Mouse (Mus musculus) midbrain, embryonic 16.5 days (tissue): ENCODE results near the gene Lsm14b. TPM values are rescaled to one million over a fixed set of nuclear protein-coding genes. Genes with fewer than 3 reads are reported as not detected.
A peak's percentile ranks its signal among the peaks of the same experiment; 100 is the strongest.

Source experiments
- ATAC-seq: fragments of 200-750 bp; cut with Nextera tagmentation; 2 replicates; pipeline ENCODE4 v1.8.0; 2017; ENCODE audit warnings: moderate TSS enrichment
- H3K27ac ChIP-seq: fragments of 300-500 bp; sonication (generic); 2 replicates; pipeline ENCODE4 v1.5.1; 2014; ENCODE audit warnings: mild to moderate bottlenecking, low read length, mixed read lengths
- H3K27me3 ChIP-seq: fragments of 300-500 bp; sonication (generic); 2 replicates; pipeline ENCODE4 v1.6.1; 2014; ENCODE audit warnings: low read depth, low read length, mixed read lengths; ENCODE audit not compliant: control insufficient read depth, insufficient read depth
- H3K36me3 ChIP-seq: fragments of 300-500 bp; sonication (generic); 2 replicates; pipeline ENCODE4 v1.6.1; 2014; ENCODE audit warnings: mild to moderate bottlenecking, low read length, moderate library complexity, mixed read lengths; ENCODE audit not compliant: control insufficient read depth, insufficient read depth
- H3K4me1 ChIP-seq: fragments of 300-500 bp; sonication (generic); 2 replicates; pipeline ENCODE4 v1.6.1; 2014; ENCODE audit warnings: mild to moderate bottlenecking, low read length, mixed read lengths; ENCODE audit not compliant: control insufficient read depth, insufficient read depth
- H3K4me2 ChIP-seq: fragments of 300-500 bp; sonication (generic); 2 replicates; pipeline ENCODE4 v1.6.1; 2014; ENCODE audit warnings: mild to moderate bottlenecking, low read length, mixed read lengths
- H3K4me3 ChIP-seq: fragments of 300-500 bp; sonication (generic); 2 replicates; pipeline ENCODE4 v1.5.1; 2014; ENCODE audit warnings: low read depth, mild to moderate bottlenecking, low read length, moderate library complexity, mixed read lengths
- H3K9ac ChIP-seq: fragments of 300-500 bp; sonication (generic); 2 replicates; pipeline ENCODE4 v1.6.1; 2014; ENCODE audit warnings: low read depth, low read length, mixed read lengths
- H3K9me3 ChIP-seq: fragments of 300-500 bp; sonication (generic); replicated peaks from 2 replicates; pipeline ENCODE4 v1.6.1; 2014; ENCODE audit warnings: mild to moderate bottlenecking, low read length, mixed read lengths; ENCODE audit not compliant: control insufficient read depth, poor library complexity, severe bottlenecking
- WGBS: fragments of 180-500 bp; shearing (Covaris S2); extraction: QIAGEN DNeasy Blood & Tissue Kit; methylation state at CpG from one replicate; pipeline ENCODE4 v1.1.7; 2014; 5-methylcytosine and 5-hydroxymethylcytosine counted together
- polyA plus RNA-seq: library from polyadenylated mRNA; unstranded; fragments of >200 nt; fragmentation: Nextera tagmentation; extraction: Ambion mirVana; gene quantifications from 2 replicates; pipeline ENCODE4 v1.2.1, GENCODE M21; 2015

Gene Lsm14b
- polyA plus RNA-seq, 1 experiment from 2014 or later = 21.0 TPM

DNA sequence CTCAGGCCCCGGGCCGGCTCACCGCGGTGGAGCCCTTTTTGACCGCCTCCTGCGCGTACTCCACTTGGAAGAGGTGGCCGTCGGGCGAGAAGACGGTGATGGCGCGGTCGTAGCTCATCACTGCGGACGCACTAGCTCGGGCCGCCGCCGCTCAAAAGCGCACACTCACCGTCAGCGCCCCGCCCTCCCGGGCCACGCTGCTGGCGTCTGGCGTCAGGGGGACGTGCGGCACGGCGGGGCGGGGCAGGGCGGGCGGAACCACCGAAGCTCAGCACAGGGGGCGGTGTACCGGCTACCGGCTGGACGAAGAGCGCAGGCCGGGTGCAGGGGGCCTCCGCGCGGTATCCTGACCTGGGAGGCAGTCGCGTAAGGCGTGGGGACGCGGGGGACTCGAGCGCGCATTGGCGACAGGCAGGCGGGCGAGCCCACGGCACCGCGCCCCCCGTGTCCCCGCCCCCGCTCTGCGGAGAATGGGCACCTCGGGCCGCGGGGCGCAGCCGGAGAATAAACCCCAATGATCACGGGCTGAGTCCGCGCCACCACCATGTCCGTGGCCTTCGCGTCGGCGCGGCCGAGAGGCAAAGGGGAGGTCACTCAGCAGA is 17.6 kb downstream of the Lsm14b start, which contains the start of the genes Psma7 and Ss18l1:
Psma7 (minus strand) TSS at position 178 of the 602 bp plus-strand sequence.
Ss18l1 (plus strand) TSS at position 254 of the 602 bp plus-strand sequence.
- ATAC-seq = peak; percentile 95
- H3K4me1 ChIP-seq = peaks cover 36% of the 10 kb centered on the region
- under 1% methylated on average over 78 of the region's 78 CpGs for whole genome bisulfite sequencing
- no peaks in the 10 kb centered on the region for H3K9me3 ChIP-seq
- H3K27me3 ChIP-seq = no peaks in the 10 kb centered on the region
- peak within 1 kb of the TSS; percentile 98 for H3K27ac ChIP-seq
- H3K4me3 ChIP-seq = peak within 1 kb of the TSS; percentile 97
- peak within 1 kb of the TSS; percentile 89 for H3K4me2 ChIP-seq
- H3K36me3 ChIP-seq = peaks cover 12% of the 10 kb centered on the region
- H3K9ac ChIP-seq = peak within 1 kb of the TSS; percentile 92

- Histone ChIP-seq H3K4me3 (peak overlapping the region; percentile 97), H3K27me3 (no peaks in the 10 kb centered on the region), H3K4me1 (peaks cover 36% of the 10 kb centered on the region), H3K27ac (peak overlapping the region; percentile 98), H3K4me2 (peak overlapping the region; percentile 86), H3K36me3 (peaks cover 7% of the 10 kb centered on the region), H3K9ac (peak overlapping the region; percentile 92), H3K9me3 (no peaks in the 10 kb centered on the region)
- peak; percentile 68 for ATAC-seq
- WGBS = under 1% methylated on average over 51 of the region's 66 CpGs
Observed at GRCm38 (mm10) chr2:180042858-180043515, 18.2 kb downstream of the Lsm14b start.

GRCm38 (mm10) chr2:180045283-180045682 is 20.5 kb downstream of the Lsm14b start:
- H3K9me3 ChIP-seq = no peaks in the 10 kb centered on the region
- H3K9ac ChIP-seq = no peak overlapping the region
- H3K27ac ChIP-seq = no peak overlapping the region
- 49% methylated on average over 4 of the region's 4 CpGs for WGBS
- H3K4me3 ChIP-seq = no peak overlapping the region
- no peak for ATAC-seq
- H3K27me3 ChIP-seq = no peaks in the 10 kb centered on the region
- H3K4me1 ChIP-seq = peaks cover 36% of the 10 kb centered on the region
- H3K4me2 ChIP-seq = no peak overlapping the region
- no peaks in the 10 kb centered on the region for H3K36me3 ChIP-seq

- H3K4me1 ChIP-seq = peaks cover 24% of the 10 kb centered on the region
- no peak overlapping the region for H3K4me2 ChIP-seq
- no peak overlapping the region for H3K27ac ChIP-seq
- H3K27me3 ChIP-seq = no peaks in the 10 kb centered on the region
- 93% methylated on average over 3 of the region's 3 CpGs for WGBS
- H3K9me3 ChIP-seq = no peaks in the 10 kb centered on the region
- H3K36me3 ChIP-seq = no peaks in the 10 kb centered on the region
- no peak overlapping the region for H3K4me3 ChIP-seq
- ATAC-seq = no peak
- H3K9ac ChIP-seq = no peak overlapping the region
Observed at GRCm38 (mm10) chr2:180047580-180047979, 22.8 kb downstream of the Lsm14b start.

- Histone ChIP-seq H3K36me3 (peaks cover 3% of the 10 kb centered on the region; the same call in 1 of the 2 replicates), H3K9me3 (no peaks in the 10 kb centered on the region), H3K4me2 (no peak overlapping the region), H3K27ac (no peak overlapping the region), H3K4me1 (peaks cover 24% of the 10 kb centered on the region), H3K27me3 (no peaks in the 10 kb centered on the region), H3K4me3 (no peak overlapping the region), H3K9ac (no peak overlapping the region)
- 95% methylated on average over 18 of the region's 18 CpGs for WGBS
- no peak for ATAC-seq
Observed at GRCm38 (mm10) chr2:180047980-180048635, 23.3 kb downstream of the Lsm14b start.

- Histone ChIP-seq H3K27ac (no peak overlapping the region), H3K9ac (no peak overlapping the region), H3K9me3 (no peaks in the 10 kb centered on the region), H3K36me3 (peaks cover 25% of the 10 kb centered on the region), H3K27me3 (no peaks in the 10 kb centered on the region), H3K4me1 (peaks cover 3% of the 10 kb centered on the region; the same call in 1 of the 2 replicates), H3K4me3 (no peak overlapping the region), H3K4me2 (no peak overlapping the region)
- ATAC-seq = peak; percentile 16
- 24% methylated on average over 5 of the region's 5 CpGs for WGBS
Observed at GRCm38 (mm10) chr2:180050986-180051385, 26.2 kb downstream of the Lsm14b start.

GRCm38 (mm10) chr2:180051986-180052733 is 27.4 kb downstream of the Lsm14b start:
- peaks cover 32% of the 10 kb centered on the region for H3K36me3 ChIP-seq
- H3K9ac ChIP-seq = no peak overlapping the region
- H3K4me1 ChIP-seq = peaks cover 3% of the 10 kb centered on the region; the same call in 1 of the 2 replicates
- H3K4me3 ChIP-seq = no peak overlapping the region
- ATAC-seq = peak; percentile 43; the same call in 1 of the 2 replicates
- WGBS = 89% methylated on average over 14 of the region's 14 CpGs
- H3K4me2 ChIP-seq = no peak overlapping the region
- H3K27me3 ChIP-seq = no peaks in the 10 kb centered on the region
- no peaks in the 10 kb centered on the region for H3K9me3 ChIP-seq
- no peak overlapping the region for H3K27ac ChIP-seq

- H3K9ac ChIP-seq = no peak overlapping the region
- no peak overlapping the region for H3K4me3 ChIP-seq
- H3K9me3 ChIP-seq = no peaks in the 10 kb centered on the region
- WGBS = 94% methylated on average over 9 of the region's 9 CpGs
- peaks cover 34% of the 10 kb centered on the region for H3K36me3 ChIP-seq
- no peak for ATAC-seq
- H3K4me2 ChIP-seq = no peak overlapping the region
- peaks cover 3% of the 10 kb centered on the region; the same call in 1 of the 2 replicates for H3K4me1 ChIP-seq
- no peaks in the 10 kb centered on the region for H3K27me3 ChIP-seq
- H3K27ac ChIP-seq = no peak overlapping the region
Observed at GRCm38 (mm10) chr2:180053001-180053400, 28.2 kb downstream of the Lsm14b start.
